Mouse (Mus musculus) spleen, postnatal 4 days (tissue): ENCODE data around the gene Gbp6.
"Not testable (repeated sequence)": the region's sequence is repeated elsewhere in the genome, so short reads cannot be mapped to it uniquely, and the experiment has no call there.

Experiments
- DNase-seq, 2 experiments: peaks; one replicate each; pipeline ENCODE4 v3.0.0; 2022; ENCODE audit warnings: low spot score in 2 of 2

The Gbp6 gene

GRCm38 (mm10) chr5:105293226-105294165 is at the start of gene Gbp6, which contains the start of gene Gm43302:
Gbp6 (minus strand) TSS chr5:105293698.
Gm43302 (minus strand) TSS chr5:105293695.
- not testable (repeated sequence) for DNase-seq

- no peak for DNase-seq
These were observed 47.8 kb upstream of the Gbp6 start for GRCm38 (mm10) chr5:105341281-105341680.

- no peak for DNase-seq
These were observed 29.0 kb upstream of the Gbp6 start for GRCm38 (mm10) chr5:105322543-105322942.

- no peak for DNase-seq
These were observed 17.4 kb upstream of the Gbp6 start for GRCm38 (mm10) chr5:105310941-105311340.

- DNase-seq = not testable (repeated sequence)
These were observed 15.7 kb upstream of the Gbp6 start for GRCm38 (mm10) chr5:105309148-105309547.

GRCm38 (mm10) chr5:105306946-105307345 is 13.4 kb upstream of the Gbp6 start:
- not testable (repeated sequence) for DNase-seq

- no peak for DNase-seq
These were observed 12.7 kb upstream of the Gbp6 start for GRCm38 (mm10) chr5:105306159-105306581.

- DNase-seq = not testable (repeated sequence)
These were observed 12.2 kb upstream of the Gbp6 start for GRCm38 (mm10) chr5:105305671-105306070.

- DNase-seq = no peak
These were observed 8.5 kb upstream of the Gbp6 start for GRCm38 (mm10) chr5:105301963-105302362.

GRCm38 (mm10) chr5:105301531-105301930 is 8.0 kb upstream of the Gbp6 start:
- DNase-seq = no peak

GRCm38 (mm10) chr5:105295746-105296145 is 2.2 kb upstream of the Gbp6 start:
- DNase-seq = no peak

- no peak for DNase-seq
These were observed 1.0 kb downstream of the Gbp6 start for GRCm38 (mm10) chr5:105292492-105292891.

- not testable (repeated sequence) for DNase-seq
These were observed 2.6 kb downstream of the Gbp6 start for GRCm38 (mm10) chr5:105290921-105291320.

GRCm38 (mm10) chr5:105260673-105261072 is 32.8 kb downstream of the Gbp6 start:
- not testable (repeated sequence) for DNase-seq

- no peak for DNase-seq
These were observed 41.0 kb downstream of the Gbp6 start for GRCm38 (mm10) chr5:105252491-105252890.

GRCm38 (mm10) chr5:105244741-105245140 is 48.8 kb downstream of the Gbp6 start:
- not testable (repeated sequence) for DNase-seq

- not testable (repeated sequence) for DNase-seq
These were observed 52.5 kb downstream of the Gbp6 start for GRCm38 (mm10) chr5:105240982-105241381.

GRCm38 (mm10) chr5:105239483-105240047 is 53.9 kb downstream of the Gbp6 start, which contains the start of gene Gbp10:
Gbp10 (minus strand) TSS chr5:105239533.
- DNase-seq = not testable (repeated sequence)

GRCm38 (mm10) chr5:105238402-105238801 is 55.1 kb downstream of the Gbp6 start:
- not testable (repeated sequence) for DNase-seq

GRCm38 (mm10) chr5:105236040-105236439 is 57.5 kb downstream of the Gbp6 start:
- DNase-seq = not testable (repeated sequence)
